Mouse (Mus musculus): ENCODE results near the gene Armc7.
A peak's percentile ranks its signal among the peaks of the same experiment; 100 is the strongest.

- TF ChIP-seq KAT2A (IDR thresholded peaks at IDR 0.05; ENCODE audit: insufficient replicate concordance, low read length), result 0 out of 2 replicates have a peak, but pooled peaks have one; percentile 50
- peak; percentile 99 for TF ChIP-seq ELF1 (IDR thresholded peaks at IDR 0.05; ENCODE audit: low read depth, low read length)
- peak; percentile 92 for TF ChIP-seq POLR2A (IDR thresholded peaks at IDR 0.05; ENCODE audit: low read depth, low read length)
- no peak for TF ChIP-seq MAFK (IDR thresholded peaks at IDR 0.05; ENCODE audit: insufficient replicate concordance, low read length)
- TF ChIP-seq ZMIZ1 (IDR thresholded peaks at IDR 0.05; ENCODE audit: low read depth, low read length), result peak; percentile 79; the same call in 1 of the 2 replicates
- TF ChIP-seq CTCF (conservative IDR thresholded peaks at IDR 0.05 in 1 of 2, IDR thresholded peaks at IDR 0.05 in 1 of 2; ENCODE audit: low read depth in 2 of 2, low read length in 2 of 2), result 0 out of 4 replicates have a peak, but pooled peaks of 1 of the 2 experiments have one; percentile 4
- no peak for TF ChIP-seq ZNF384 (IDR thresholded peaks at IDR 0.05; ENCODE audit: low read depth, low read length)
These were observed at the start of gene Armc7 for GRCm38 (mm10) chr11:115475025-115475757.
